Mouse (Mus musculus) testis, adult 2 months (tissue): ENCODE measurements around the gene Cfap97d1.

Source experiments
- CTCF ChIP-seq: fragments of 200-500 bp; IDR thresholded peaks from 2 replicates; pipeline ENCODE4 v1.5.1; 2012; ENCODE audit warnings: low read depth, mild to moderate bottlenecking, inconsistent platforms, low read length, moderate library complexity; ENCODE audit not compliant: control insufficient read depth, insufficient read depth, insufficient replicate concordance
- POLR2A ChIP-seq: fragments of 200-500 bp; IDR thresholded peaks from 2 replicates; pipeline ENCODE4 v1.6.1; 2012; ENCODE audit warnings: low read depth, mild to moderate bottlenecking, inconsistent platforms, low read length, moderate library complexity; ENCODE audit not compliant: control insufficient read depth

DNA sequence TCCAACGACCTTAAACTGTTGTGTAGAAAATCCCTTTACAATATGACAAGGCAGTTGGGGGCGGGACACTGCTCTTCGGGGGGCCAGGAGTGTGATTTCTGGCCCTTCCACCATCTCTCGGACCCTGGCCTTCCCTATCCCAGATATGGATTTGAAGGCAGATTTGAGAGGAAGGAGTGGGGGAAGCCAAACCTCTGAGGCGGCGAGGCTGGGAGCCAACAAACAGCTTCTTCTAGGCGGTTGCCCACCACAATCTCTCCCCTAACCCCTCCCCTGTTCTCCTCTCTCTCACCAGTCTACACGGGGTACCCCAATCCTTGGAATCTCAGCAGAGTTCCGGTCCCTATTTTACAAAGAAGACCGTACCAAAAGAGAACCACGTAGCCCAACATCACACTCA is 21.0 kb upstream of the Cfap97d1 start:
- TF ChIP-seq POLR2A, result no peak
- no peak for TF ChIP-seq CTCF
